Mouse (Mus musculus): Measurements from ENCODE around the gene Jak2.

The Jak2 gene

GRCm38 (mm10) chr19:29354895-29355877 is 103.6 kb downstream of the Jak2 start:
- peak; percentile 83 for ATAC-seq (ENCODE audit: insufficient number of reproducible peaks, low FRiP score, low TSS enrichment)

GRCm38 (mm10) chr19:29356281-29356680 is 104.7 kb downstream of the Jak2 start:
- no peak for ATAC-seq (ENCODE audit: insufficient number of reproducible peaks, low FRiP score, low TSS enrichment)

GRCm38 (mm10) chr19:29360251-29360650 is 108.6 kb downstream of the Jak2 start:
- ATAC-seq (ENCODE audit: insufficient number of reproducible peaks, low FRiP score, low TSS enrichment), result no peak

GRCm38 (mm10) chr19:29361468-29362130 is 110.0 kb downstream of the Jak2 start:
- ATAC-seq (ENCODE audit: insufficient number of reproducible peaks, low FRiP score, low TSS enrichment), result peak; percentile 100

GRCm38 (mm10) chr19:29362173-29362930 is 110.7 kb downstream of the Jak2 start:
- peak; percentile 11; the same call in 1 of the 2 replicates for ATAC-seq (ENCODE audit: insufficient number of reproducible peaks, low FRiP score, low TSS enrichment)

All from cerebellum, adult (tissue).